Mouse (Mus musculus) E14TG2a.4 (cell line): ENCODE results near the gene Gm20388.

ENCODE experiments used
- H3K27me3 ChIP-seq: 2 replicates; pipeline ENCODE4 v1.6.1; 2014; ENCODE audit warnings: low read length, control low read depth; ENCODE audit not compliant: insufficient read depth
- H3K36me3 ChIP-seq: 2 replicates; pipeline ENCODE4 v1.6.1; 2014; ENCODE audit warnings: low read length, control low read depth; ENCODE audit not compliant: insufficient read depth
- H3K4me1 ChIP-seq: replicated peaks from 2 replicates; pipeline ENCODE4 v1.6.1; 2014; ENCODE audit warnings: low read depth, low read length, control low read depth
- H3K4me3 ChIP-seq: replicated peaks from 2 replicates; pipeline ENCODE4 v1.5.1; 2014; ENCODE audit warnings: mild to moderate bottlenecking, low read length
- H3K9me3 ChIP-seq: 2 replicates; pipeline ENCODE4 v1.6.1; 2014; ENCODE audit warnings: low read length, control low read depth
- CTCF ChIP-seq: conservative IDR thresholded peaks from 2 replicates; pipeline ENCODE4 v1.5.1; 2014; ENCODE audit warnings: low read length
- NANOG ChIP-seq: IDR thresholded peaks from 2 replicates; pipeline ENCODE4 v1.6.1; 2014; ENCODE audit warnings: borderline replicate concordance, low read length, mixed read lengths
- POU5F1 ChIP-seq: IDR thresholded peaks from 2 replicates; pipeline ENCODE4 v1.6.1; 2014; ENCODE audit warnings: low read length, borderline replicate concordance

Gene Gm20388

GRCm38 (mm10) chr8:120491166-120491793 is 580.6 kb downstream of the Gm20388 start:
- H3K27me3 ChIP-seq, result peaks cover 41% of the 10 kb centered on the region
- no peaks in the 10 kb centered on the region for H3K9me3 ChIP-seq
- peak overlapping the region; percentile 88; the same call in 1 of the 2 replicates for H3K4me3 ChIP-seq
- TF ChIP-seq NANOG (no peak), CTCF (no peak), POU5F1 (no peak)
- H3K36me3 ChIP-seq, result no peaks in the 10 kb centered on the region
- H3K4me1 ChIP-seq, result peaks cover 76% of the 10 kb centered on the region

DNA sequence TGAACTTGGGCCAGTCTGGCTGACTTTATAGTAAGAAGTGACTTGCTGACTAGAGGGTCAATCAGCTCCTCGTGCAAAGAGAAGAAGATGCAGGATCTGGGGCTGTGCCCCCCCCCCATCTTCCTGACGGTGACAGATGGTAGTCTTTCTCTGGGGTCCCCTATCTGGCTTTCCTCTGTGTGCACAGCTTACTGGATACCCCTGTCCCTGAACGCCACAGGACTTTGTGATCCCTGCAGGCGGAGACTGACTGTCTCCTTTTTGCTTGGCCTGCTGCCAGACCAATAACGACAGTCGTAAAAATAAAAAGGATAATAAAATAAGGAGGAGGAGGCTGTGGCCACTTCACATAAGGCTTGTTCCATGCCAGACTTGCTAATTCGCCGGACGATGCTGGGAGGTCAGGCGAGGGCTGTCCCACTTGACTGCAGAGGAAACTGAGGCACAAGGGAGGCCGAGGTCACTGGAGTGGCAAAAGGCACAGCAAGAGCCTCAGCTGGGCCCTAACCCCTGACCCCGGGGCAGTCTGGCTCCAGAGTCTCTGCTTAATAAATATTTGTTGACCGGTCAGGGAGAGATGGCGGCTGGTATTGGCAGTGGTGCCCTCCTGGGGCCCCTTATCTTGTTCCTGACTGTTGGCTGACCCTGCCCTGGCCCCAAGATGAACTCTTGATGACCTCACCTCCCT is 581.7 kb downstream of the Gm20388 start:
- Histone ChIP-seq H3K4me3 (no peak overlapping the region), H3K36me3 (no peaks in the 10 kb centered on the region; the same call in 1 of the 2 replicates), H3K27me3 (peaks cover 30% of the 10 kb centered on the region), H3K9me3 (no peaks in the 10 kb centered on the region), H3K4me1 (peaks cover 77% of the 10 kb centered on the region)
- TF ChIP-seq POU5F1 (no peak), CTCF (no peak), NANOG (no peak)

DNA sequence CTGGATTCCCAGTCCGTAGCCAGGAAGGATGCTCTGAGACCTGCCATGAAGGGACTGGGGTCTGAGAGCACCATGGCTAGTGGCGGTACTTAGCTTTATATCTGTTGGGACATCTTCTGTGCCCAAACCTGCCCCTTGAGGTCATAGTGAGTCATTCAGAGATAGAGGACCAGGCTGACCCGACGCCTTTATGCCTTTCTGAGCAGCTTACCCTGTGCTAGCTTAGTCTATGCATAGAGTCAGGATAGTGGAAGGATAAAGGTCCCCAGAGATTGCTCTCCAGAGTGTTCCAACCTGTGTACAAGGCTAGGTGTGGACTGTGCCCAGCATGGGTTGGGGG is 582.2 kb downstream of the Gm20388 start:
- H3K27me3 ChIP-seq, result peaks cover 26% of the 10 kb centered on the region

GRCm38 (mm10) chr8:120493508-120494464 is 583.1 kb downstream of the Gm20388 start:
- H3K9me3 ChIP-seq, result no peaks in the 10 kb centered on the region
- H3K27me3 ChIP-seq, result peaks cover 26% of the 10 kb centered on the region
- TF ChIP-seq POU5F1 (no peak), NANOG (no peak), CTCF (no peak)
- H3K4me3 ChIP-seq, result no peak overlapping the region
- peaks cover 92% of the 10 kb centered on the region for H3K4me1 ChIP-seq
- no peaks in the 10 kb centered on the region; the same call in 1 of the 2 replicates for H3K36me3 ChIP-seq

More for the DNA sequence above, 582.2 kb downstream of the Gm20388 start:
- Histone ChIP-seq H3K4me1 (peaks cover 82% of the 10 kb centered on the region), H3K4me3 (no peak overlapping the region), H3K36me3 (no peaks in the 10 kb centered on the region; the same call in 1 of the 2 replicates), H3K9me3 (no peaks in the 10 kb centered on the region)
- TF ChIP-seq NANOG (no peak), POU5F1 (no peak)

DNA sequence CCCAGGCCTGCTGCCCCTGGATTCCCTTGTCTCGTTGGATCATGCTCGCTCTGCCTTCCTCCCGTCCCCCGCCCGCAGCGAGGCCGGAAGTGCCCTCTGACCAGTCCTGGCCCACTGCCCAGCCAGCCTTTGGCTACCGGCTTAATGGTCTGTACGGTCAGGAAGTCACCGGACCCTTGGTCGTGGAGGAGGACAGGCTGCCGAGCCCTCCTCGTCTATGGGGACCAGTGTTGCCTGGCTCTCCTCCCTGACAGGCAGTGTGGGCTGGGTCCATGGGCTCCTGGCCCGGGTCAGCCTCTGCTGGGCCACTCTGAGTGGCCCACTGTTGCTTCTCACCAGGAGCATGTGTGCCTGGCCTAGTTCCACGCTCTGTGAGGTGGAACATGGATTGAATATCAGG is 584.3 kb downstream of the Gm20388 start:
- Histone ChIP-seq H3K27me3 (peaks cover 19% of the 10 kb centered on the region), H3K4me3 (no peak overlapping the region), H3K36me3 (no peaks in the 10 kb centered on the region; the same call in 1 of the 2 replicates), H3K9me3 (no peaks in the 10 kb centered on the region), H3K4me1 (peaks cover 97% of the 10 kb centered on the region)
- no peak for TF ChIP-seq POU5F1

DNA sequence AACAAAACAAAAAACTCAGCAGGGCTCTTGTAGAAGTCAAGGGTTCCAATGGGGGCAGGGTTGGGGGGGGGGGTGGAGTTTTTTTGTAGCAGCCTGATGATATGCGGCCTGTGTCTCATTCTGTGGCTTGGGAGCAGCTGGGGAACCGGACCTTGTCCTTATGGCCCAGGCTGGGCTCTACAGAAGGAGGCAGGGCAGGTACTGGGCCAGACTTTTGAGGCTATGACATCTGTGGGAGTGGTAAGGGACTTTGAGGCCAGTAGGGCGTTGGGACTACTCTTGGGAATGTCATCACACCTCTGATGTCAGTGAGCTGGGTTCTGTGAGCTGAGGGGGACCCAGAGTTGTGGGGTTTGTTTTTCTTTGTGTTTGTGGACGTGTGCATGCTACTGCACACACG is 584.8 kb downstream of the Gm20388 start:
- H3K4me1 ChIP-seq, result peaks cover 97% of the 10 kb centered on the region
- TF ChIP-seq NANOG, result no peak
- TF ChIP-seq POU5F1, result no peak
- TF ChIP-seq CTCF, result no peak
- peaks cover 13% of the 10 kb centered on the region for H3K27me3 ChIP-seq
- H3K36me3 ChIP-seq, result no peaks in the 10 kb centered on the region; the same call in 1 of the 2 replicates
- no peak overlapping the region for H3K4me3 ChIP-seq
- H3K9me3 ChIP-seq, result no peaks in the 10 kb centered on the region

DNA sequence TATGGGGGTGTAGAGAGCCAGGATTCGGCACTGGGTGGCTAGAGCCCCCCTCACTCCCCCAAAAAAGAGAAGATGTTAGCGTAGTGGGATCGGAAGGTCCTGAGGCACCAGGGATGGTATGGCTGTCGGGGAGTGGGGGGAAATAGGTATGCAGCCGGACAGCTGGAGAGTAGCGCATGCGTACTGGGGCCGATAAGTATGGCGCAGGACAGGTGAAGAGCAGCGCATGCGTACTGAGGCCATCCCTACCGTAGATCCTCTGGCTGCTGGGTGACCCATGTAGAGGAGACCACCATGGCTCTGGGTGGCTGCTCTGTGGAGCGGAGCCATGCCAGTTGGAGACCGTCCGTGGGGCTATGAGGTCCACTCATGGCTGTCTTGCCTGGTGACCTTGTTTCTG is 585.8 kb downstream of the Gm20388 start:
- H3K36me3 ChIP-seq, result no peaks in the 10 kb centered on the region; the same call in 1 of the 2 replicates
- H3K27me3 ChIP-seq, result peaks cover 3% of the 10 kb centered on the region
- peaks cover 97% of the 10 kb centered on the region for H3K4me1 ChIP-seq
- H3K9me3 ChIP-seq, result no peaks in the 10 kb centered on the region
- no peak for TF ChIP-seq POU5F1
- no peak for TF ChIP-seq CTCF
- no peak for TF ChIP-seq NANOG
- H3K4me3 ChIP-seq, result no peak overlapping the region

- Histone ChIP-seq H3K4me3 (no peak overlapping the region), H3K36me3 (no peaks in the 10 kb centered on the region; the same call in 1 of the 2 replicates), H3K9me3 (no peaks in the 10 kb centered on the region), H3K27me3 (no peaks in the 10 kb centered on the region; the same call in 1 of the 2 replicates), H3K4me1 (peaks cover 93% of the 10 kb centered on the region)
- no peak for TF ChIP-seq NANOG
- TF ChIP-seq POU5F1, result no peak
- no peak for TF ChIP-seq CTCF
Measured at GRCm38 (mm10) chr8:120497503-120497946, 586.9 kb downstream of the Gm20388 start.
